Mouse (Mus musculus) heart, adult 8-10 months (tissue): ENCODE measurements around the gene Zdhhc16. TPM values are rescaled to one million over a fixed set of nuclear protein-coding genes. Genes with fewer than 3 reads are reported as not detected.
A peak's percentile ranks its signal among the peaks of the same experiment; 100 is the strongest.
"Not testable (repeated sequence)": the region's sequence is repeated elsewhere in the genome, so short reads cannot be mapped to it uniquely, and the experiment has no call there.

Experiments used
- DNase-seq: peaks from one replicate; pipeline ENCODE4 v3.0.0; 2022; ENCODE audit warnings: low spot score
- total RNA-seq, 4 experiments: library from RNA; stranded (reverse); gene quantifications; 2 replicates each; pipeline ENCODE4 v1.2.4; 2022

The Zdhhc16 gene
- total RNA-seq, 4 experiments from 2014 or later: 12.4 to 14.1 (median 13.1) TPM

DNA sequence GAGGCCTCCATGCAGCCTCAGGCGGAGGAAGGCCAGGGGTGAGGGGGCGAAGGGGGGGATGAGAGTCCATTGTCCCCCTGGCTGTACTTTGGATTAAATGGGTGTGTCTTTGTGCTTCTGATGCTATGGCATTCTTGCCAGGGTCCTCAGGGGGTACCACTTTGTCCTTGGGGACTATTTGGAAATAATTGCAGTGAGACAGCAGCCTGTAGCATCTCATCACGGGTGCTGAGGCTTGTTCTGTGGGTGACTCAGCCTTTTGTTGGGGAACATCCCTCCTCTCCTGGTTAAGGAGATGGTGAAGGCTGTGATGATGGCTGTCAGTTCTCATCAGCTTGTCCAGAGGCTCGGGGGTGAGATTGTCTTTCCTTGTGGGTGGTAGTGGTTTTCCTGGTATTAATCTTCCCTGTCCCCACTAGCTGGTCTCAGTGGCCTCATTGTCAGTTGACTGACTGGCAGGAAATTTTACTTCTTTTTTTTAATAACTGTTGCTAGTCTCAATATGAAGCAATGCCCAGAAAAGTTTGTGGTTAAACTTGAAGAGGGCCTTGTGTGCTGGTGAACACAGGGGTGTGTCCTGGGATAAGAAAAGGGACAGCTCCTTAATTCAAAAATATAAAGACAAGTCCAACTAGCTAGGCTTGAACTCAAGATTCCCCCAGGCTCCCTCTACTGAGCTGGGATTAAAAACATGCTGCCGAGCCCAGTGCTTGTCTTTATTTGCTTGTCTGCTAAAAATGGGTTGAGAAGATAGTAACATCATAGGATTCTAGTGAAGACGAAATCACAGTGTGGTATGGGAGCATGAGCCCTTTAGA is 19.3 kb upstream of the Zdhhc16 start:
- DNase-seq: no peak

DNA sequence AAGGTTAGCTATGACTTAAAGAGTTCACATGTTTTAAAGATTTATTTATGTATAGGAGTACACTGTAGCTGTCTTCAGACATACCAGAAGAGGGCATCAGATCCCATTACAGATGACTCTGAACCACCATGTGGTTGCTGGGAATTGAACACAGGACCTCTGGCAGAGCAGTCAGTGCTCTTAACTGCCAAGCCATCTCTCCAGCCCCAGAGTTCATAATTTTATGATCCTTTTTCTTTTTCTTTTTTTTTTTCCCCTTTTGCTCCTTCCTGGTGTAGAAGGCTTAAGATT is 18.7 kb upstream of the Zdhhc16 start:
- not testable (repeated sequence) for DNase-seq

DNA sequence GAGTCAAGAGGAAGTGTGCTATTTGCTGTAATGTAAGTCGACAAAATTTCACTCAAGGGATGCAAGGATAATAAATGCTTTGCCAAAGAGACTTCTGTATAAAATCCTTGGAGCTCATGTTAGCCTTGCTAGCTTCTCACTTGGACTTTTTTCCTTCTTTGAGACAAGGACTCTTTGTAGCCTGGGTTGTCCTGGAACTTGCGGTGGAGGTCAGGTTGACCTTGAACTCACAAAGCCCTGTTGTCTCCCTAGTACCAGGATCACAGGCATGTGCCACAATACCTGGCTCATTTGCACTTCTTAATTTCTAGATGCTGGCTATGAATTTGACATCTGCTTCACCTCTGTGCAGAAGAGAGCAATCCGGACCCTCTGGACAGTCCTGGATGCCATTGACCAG is 18.0 kb upstream of the Zdhhc16 start:
- no peak for DNase-seq

DNA sequence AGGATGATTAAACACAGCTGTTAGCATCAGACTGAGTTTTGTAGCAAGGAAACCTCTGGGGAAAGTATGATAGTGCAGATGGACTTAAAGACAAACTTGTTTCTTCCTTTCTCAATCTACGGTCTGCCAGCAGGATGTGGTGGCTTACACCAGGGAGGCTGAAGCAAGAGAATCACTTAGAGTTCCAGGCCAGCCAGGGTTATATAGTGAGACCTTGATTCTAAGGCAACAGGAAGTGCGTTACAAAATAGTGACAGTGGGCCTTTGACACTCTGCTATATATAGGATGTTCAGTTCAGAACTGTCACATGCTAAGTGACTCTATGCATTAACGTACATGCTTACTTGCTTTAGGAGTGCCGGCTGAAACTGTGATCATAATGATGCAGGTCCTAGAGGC is 16.4 kb upstream of the Zdhhc16 start:
- no peak for DNase-seq

DNA sequence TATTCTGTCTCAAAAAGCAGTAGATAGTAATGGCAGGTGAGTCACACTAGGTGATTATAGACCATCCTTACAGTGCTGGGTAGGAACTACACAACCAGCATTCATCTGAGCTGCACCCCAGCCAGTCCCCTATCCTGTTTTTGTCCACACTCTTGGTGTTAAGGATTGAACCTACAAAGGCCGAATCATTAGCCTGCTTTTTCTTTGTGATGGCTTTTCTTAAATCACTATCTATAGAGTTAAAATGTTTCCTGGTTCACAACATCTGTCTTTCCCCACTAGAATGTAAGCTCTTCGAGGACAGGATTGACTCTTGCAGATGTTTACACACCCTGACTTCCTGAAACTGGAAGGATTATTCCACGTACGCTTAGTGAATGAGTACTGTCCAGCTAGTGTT is 13.8 kb upstream of the Zdhhc16 start:
- no peak for DNase-seq

DNA sequence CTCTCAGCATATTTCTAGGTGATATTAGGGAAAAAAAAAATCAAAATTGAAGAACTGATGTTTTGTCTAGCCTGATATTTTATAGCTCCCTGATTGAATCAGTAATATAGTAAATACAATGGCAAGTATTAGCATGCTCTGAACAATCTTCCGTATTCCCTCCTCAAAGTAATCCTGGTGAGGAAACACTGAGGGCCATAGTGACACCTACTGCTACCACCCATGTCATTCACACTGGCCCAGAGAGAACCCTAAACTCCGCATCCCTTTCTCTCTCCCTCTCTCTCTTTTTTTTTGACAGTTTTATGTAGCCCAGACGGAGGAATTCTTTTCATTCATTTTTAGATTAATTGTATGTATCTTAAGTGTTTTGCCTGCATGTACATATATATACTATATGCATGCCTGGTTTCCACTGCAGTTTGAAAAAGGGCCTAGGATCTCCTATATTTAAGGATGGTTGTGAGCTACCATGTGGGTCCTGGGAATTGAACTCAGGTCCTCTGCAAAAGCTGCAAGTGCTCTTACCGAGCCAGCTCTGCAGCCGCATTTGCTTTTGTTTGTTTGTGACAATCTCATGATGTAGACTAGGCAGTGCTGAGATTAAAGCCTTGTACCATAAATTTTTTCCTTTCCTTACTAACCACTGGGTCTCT is 12.7 kb upstream of the Zdhhc16 start:
- DNase-seq: no peak

DNA sequence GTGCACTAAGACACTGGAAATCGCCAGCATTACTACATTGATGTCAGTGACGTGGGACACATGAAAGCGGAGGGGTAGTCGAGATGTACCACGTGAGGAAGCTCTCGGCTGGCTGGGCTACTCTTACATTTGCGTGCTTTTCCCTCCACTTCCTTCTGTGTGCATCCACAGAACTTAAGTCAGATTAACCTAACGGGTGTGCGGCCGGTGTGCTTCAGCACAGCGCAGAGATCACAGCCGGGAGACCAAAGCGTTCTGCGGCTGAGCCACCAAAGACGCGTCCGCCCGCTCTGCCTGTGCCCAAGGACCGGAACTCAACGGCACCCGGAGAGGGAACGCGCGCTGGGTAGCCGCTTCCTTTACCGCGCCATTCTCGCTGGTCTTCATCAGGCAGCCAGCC is 594 bp upstream of the Zdhhc16 start:
- no peak for DNase-seq

DNA sequence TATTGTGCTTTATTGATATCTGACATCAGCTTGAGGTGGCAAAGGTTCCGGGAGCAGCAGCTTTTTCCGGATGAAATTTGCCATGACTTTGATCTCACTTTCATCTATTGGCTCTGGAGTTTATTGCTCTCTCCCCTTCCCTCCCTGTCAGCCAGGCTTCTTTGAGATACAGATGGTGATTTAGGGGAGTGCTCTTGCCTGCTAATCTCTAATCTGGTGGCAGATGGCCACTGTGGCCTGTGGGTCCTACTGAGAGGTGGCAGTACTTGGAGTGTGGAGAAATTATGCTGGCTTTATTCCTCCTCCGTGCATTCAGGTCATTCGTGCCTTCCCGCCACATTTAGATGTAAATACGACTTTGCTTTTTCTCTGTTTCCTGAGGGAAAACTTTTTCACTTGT is 844 bp downstream of the Zdhhc16 start:
- DNase-seq: no peak

DNA sequence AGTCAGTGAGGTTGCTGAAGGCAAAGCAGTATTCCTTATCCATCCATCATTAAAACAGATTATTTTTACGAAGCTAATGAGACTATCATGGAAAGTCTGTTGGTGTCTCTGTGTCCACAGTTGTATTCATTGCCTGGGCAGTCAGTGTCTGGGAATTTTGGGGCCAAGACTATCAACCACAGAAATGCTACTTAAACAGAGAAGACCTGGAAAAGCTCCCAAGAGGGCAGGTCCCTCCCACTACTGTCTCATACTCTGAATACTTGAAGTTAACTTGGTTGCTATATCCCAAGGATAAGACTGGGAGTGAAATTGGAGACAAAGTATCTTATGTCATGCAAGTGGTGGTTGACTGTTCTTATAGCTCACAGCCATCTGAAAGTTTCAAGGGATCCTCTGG is 2.6 kb downstream of the Zdhhc16 start:
- no peak for DNase-seq

DNA sequence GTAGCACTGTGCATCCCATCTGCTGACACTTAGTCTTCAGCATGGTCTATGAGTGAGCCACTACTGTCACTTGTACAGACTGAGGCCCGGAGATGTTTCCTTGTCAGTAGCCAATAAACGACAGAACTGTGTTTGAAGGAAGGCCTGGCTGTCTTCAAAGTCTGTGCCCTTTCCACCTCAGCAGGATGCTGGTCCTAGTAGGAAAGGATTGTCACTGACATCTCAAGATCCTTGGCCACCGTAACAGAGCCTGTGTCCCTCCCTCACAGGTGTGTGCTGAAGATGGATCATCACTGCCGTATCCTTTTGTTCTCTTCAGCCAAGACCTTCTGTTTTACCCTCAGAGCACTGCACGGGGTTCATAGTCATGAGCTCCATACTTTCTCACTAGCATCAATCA is 5.3 kb downstream of the Zdhhc16 start:
- DNase-seq: no peak

DNA sequence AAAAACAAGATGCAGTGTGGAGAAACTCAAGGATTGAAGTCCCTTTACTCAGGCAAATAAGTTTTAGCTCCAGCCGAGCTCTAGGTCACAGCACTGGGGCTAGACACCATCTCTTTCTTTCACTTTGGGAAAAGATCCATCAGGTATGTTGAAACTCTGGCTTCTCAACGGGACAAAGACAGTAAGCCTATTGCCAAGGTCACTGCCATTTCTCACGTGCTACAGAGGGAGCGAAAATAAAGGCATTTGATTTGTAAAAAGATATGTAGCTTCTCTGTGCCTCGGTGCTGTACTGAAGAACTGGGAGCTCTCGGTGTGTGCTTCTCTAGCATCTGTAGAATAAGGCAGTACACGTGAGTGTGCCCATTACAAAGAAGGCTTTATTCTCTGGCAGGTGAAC is 10.6 kb downstream of the Zdhhc16 start:
- no peak for DNase-seq

DNA sequence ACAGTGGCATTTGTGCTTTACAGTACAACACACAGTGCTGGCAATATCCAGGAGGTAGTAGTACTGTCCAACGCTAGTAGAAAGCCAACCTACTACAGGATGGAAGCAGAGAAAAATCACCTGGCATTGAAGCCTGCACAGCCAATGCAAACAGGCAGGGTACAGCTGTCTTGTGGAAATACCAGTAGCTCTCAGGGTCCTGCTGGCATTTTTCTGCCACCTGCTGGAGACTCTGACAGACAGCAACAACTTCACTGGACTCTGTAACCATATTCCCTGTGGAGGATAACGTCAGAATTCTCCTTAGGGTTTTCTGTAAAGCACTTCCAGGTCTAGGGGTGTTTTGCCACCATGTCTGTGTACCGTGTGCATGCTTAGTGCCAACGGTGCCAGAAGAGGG is 19.0 kb downstream of the Zdhhc16 start:
- no peak for DNase-seq

DNA sequence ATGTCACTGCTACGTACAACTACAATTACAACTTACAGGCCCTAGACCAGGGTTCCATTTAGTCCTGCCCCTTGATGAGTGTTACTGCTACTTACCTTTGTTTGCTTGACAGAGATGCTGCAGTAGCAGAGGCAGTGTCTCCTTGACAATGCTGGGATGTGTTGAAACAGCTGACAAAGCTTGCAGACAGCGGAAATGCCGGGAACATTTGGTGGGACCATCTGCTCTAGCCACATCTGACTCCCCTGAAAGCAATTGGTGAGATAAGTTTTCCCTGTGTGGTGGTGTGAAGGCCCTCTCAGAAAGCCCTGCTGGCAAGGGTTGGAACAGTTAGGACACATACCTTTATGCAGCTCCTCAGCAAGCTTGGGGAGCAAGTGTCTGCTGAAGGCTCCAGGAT is 20.3 kb downstream of the Zdhhc16 start:
- no peak for DNase-seq

DNA sequence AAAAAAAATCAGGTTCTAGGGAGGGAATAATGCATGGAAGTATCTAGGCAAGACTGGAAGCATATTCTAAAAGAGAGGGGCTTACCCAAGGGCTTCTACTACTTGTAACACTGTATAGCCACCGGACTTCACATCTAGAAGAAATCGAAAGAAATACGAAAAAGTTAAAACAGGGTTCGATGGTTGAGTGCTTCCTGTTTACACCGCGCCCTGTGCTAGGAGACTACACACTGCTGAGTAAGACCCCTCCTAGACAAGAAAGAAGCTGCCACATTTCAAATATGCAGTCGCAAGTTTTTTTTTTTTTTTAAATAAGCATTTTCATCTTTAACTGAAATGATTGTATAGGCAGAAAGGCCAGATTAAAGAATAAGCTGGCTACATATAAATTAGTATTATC is 36.3 kb downstream of the Zdhhc16 start:
- DNase-seq: no peak

DNA sequence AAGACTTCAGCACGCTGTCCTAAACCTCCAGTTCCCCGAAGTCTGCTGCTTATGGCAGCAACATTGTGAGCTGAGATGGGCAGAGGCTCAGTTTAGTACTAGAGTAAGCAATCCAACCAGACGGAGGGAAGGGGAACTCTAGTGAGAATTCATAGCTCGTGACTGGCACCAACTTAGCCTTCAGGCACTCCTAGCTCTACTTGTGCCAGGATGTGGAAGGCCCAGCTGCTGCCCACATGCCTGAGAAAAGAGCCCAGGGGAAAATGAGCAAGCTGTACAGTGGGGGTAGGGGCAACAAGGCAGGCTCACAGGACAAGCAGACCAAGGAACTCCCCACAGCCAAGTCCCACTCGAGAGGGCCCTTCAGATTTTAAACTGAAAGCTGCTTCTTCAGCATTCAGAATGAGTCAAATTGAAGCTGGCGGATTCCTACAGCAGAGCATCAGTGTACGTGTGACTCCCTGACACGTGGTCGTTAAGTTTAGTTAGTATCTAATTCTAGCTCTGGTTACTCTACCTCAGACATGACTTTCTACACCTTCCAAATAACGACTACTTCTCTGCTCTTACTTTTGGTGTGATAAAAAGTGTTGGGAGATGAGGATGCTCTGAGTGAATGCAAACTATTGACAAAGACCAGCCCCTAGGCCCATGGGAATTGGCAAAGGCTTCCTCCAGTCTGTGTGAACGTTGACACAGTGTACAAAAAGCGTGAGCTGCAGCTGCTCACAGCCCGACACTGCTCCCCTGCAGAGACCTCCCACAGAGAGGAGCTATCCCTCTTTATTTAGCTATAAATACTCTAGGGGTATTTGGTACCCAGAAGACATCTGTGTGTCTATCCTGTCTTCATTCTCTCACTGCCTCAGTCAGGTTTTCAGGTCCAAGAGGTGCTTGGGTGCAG is 40.9 kb downstream of the Zdhhc16 start:
- DNase-seq: no peak

DNA sequence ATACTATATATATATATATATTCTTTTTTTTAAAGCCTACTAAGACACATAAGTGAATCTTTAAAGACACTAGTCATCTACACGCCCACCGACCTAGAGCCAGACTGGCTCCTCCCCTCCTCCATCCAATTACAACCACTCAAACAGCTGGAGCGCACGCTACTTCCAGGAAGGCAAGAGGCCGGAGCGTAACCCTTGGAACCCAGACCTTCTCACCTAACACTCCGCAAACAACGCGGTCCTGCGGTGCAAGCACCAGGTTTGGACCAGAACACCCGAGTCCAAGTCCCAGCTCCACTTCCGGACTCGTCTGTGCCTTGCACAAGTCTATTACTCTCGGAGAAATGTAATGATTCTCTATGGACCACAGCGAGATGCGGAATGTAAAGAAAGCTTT is 47.1 kb downstream of the Zdhhc16 start:
- peak; percentile 41 for DNase-seq

DNA sequence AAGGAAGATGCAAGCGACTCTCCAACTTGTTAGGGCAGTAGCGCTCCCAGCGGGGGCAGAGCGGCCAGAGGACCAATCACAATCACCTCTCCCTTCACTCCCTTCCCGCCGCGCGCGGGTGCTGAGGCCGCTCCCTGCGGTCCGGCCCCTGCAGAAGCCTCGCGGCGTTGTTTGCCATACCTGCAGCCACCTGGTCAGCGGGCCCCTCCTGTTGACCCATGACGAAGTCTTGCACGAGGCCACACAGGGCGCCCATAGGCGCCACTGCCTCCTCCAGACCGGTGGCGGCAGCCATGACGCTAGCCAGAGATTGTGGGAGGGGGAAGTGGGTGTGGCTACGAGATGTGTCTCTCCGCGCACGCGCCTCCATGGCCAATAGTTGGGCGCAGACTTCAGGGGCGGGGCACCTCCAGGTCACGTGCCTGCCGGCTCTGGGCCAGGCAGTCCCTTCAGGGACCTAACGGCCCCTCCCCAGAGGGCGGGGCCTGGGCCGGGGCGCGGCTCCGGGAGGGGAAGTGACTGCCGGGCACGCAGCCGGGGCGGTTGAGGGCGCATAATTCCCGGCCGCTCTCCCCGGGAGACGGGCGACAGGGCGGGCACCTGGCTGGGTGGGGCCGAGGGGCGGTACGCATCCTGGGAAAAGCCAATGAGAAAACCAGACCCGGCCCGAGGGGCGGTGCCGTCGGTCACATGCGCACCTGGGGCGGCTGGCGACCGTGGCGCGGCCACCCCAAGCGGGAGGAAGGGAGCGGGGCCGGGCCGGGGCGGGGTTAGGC is 47.7 kb downstream of the Zdhhc16 start, which contains the start of gene Mms19:
Gene Mms19 (minus strand): TSS at position 339 of the 776 bp plus-strand sequence.
- DNase-seq: peak; percentile 99

DNA sequence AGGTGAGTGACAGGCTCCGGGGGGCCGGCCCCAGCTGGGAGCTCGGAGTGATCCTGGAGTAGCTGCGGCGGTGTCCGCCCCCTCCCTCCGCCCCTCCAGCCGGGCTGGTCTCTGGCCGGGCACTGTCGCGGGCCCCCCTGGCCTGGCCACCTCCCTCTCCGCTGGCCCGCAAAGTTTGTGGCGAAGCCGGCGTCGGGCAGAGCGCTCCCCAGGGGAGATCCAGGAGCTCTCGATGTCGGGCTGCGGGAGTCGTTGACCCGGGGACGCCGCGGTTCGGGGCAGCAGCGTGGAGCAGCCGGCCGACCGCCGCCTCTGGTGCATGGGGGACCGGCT is 48.3 kb downstream of the Zdhhc16 start, which contains the start of gene Ubtd1:
Gene Ubtd1 (plus strand): TSS at position 169 of the 333 bp plus-strand sequence.
- no peak for DNase-seq

DNA sequence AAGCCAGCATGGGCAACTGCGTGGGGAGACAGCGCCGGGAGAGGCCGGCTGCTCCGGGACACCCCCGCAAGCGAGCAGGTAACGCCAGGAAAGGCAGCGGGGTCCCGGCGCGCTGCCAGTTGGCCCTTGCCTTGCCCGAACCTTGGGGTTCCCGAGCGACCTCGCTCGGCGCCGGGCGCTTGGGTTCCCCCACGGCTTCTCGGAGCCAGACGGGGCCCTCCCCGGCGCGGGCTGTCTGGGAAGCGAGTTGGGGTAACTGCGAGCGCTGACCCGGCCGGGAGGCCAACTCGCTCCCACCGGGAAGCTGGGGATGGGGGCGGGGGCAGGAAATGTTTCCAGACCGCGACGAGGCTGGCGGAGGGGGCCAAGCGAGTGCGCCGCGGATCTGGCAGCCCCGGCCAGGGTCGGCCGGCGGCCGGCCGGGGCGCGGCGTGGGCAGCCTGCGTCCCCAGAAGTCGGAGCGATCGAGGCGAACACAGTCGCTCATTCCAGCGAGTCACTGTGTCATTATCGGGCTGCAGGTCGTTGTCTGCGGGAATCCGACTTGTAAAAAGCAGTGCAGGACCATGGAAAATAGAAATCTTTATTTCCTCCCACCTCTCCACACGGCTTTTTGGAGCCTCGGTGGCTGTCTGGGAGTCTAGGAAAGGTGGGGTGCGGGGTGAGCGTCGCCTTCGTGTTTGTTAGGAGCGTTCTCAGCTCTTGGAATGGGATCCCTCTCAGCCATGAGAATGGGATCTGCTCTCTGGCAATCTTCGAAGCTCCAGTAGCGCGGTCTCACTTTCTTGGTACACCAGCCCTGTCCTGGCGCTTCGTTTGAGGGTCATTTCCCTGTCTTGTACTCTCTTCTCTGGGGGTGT is 48.9 kb downstream of the Zdhhc16 start:
- peak; percentile 41 for DNase-seq

DNA sequence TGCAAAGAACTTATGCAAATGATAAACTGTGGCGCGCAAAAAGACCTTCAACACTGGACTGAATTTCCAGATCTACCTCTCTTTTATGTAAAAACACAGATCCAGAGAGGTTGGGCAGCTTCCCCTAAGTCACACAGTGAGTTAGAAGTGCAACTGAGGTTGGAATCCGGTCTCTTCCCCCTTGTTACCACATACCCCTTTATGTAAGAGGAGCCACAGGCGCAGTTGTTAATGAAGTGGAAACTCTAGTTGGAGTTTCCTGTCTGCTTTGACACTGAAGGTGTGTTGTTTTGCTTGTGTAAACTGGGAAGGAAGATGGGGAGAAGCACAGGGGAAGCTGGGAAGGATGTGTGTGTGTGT is 49.5 kb downstream of the Zdhhc16 start:
- DNase-seq: no peak

DNA sequence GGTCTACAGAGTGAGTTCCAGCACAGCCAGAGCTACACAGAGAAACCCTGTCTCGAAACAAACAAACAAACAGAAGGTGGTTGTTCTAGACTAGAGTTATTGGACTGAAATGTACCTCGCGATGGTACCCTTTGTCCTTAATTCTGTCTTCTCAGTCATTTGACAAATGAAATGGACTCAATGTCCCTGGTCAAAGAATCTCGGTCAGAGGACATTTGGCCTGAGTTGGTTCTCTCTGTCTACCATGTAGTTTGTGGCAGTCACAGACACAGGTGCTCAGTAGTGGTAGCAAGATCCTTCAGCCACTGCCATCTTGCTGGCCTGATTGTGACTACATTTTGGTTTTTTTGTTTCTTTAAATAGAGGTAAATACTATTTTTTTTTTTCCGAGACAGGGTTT is 52.7 kb downstream of the Zdhhc16 start:
- DNase-seq: no peak
